In genomic region chr5:76990789-76991188, GRCm38 (mm10) we compare ENCODE assay signal across 39 mouse cellular contexts. TPM values are rescaled to one million over a fixed set of nuclear protein-coding genes. Genes with fewer than 3 reads are reported as not detected.
DNase-seq lines count a peak whose midpoint lies in the region; ATAC-seq and TF ChIP-seq lines count a peak whose summit lies in the region.
"Had no signal": no experiment of that assay in that cellular context is flagged by ENCODE, and none has a peak within 500 bp of the region (broad histone marks: within the 10 kb centered on the region; RNA-seq: fewer than 3 reads in every experiment).

No protein-coding gene starts in this region.

- DNase-seq in MEL (ENCODE audit: low read depth, low spot score), result peak; percentile 63
- DNase-seq in liver, embryonic 13.5 days, result peak; percentile 40
- DNase-seq in adrenal gland, postnatal 10 days, result no peak
- no peak for DNase-seq in frontal cortex, postnatal 10 days (ENCODE audit: low spot score in 2 of 2)
- DNase-seq: adrenal gland, adult 8-10 months; cerebellum, adult 8-10 months; cerebellum, postnatal 25 days; gastrocnemius, postnatal 14 days; kidney, adult 2 months; kidney, postnatal 36 days; lung, adult 18-20 months; lung, postnatal 4 days; right cerebral cortex, postnatal 4 days; thymus, adult 2 months; thymus, postnatal 36 days had no signal

- H3K4me3 ChIP-seq in MEL (ENCODE audit: control insufficient read depth in 1 of 2, insufficient read depth in 1 of 2, low read depth in 2 of 2, low read length in 2 of 2), result no peak overlapping the region
- H3K4me3 ChIP-seq in liver, embryonic 13.5 days (replicated peaks), result no peak overlapping the region
- no peak overlapping the region for H3K4me3 ChIP-seq in midbrain, embryonic 13.5 days (replicated peaks)
- H3K4me3 ChIP-seq: heart, embryonic 10.5 days; heart, embryonic 15.5 days; hindbrain, embryonic 12.5 days; intestine, embryonic 15.5 days; left cerebral cortex, adult 2 months; limb, embryonic 12.5 days; midbrain, embryonic 10.5 days; myocyte; neural tube, embryonic 12.5 days had no signal

- no peaks in the 10 kb centered on the region for H3K27me3 ChIP-seq in MEL (ENCODE audit: control insufficient read depth in 1 of 2, insufficient read depth in 2 of 2, low read length in 2 of 2)
- H3K27me3 ChIP-seq in liver, embryonic 13.5 days, result no peaks in the 10 kb centered on the region
- no peaks in the 10 kb centered on the region for H3K27me3 ChIP-seq in midbrain, embryonic 13.5 days
- H3K27me3 ChIP-seq: heart, embryonic 15.5 days; hindbrain, embryonic 12.5 days; intestine, embryonic 15.5 days; limb, embryonic 12.5 days; neural tube, embryonic 12.5 days had no signal

- no peaks in the 10 kb centered on the region for H3K9me3 ChIP-seq in MEL (replicated peaks; ENCODE audit: insufficient read depth, low read length)
- H3K9me3 ChIP-seq in liver, embryonic 13.5 days (replicated peaks), result no peaks in the 10 kb centered on the region
- no peaks in the 10 kb centered on the region for H3K9me3 ChIP-seq in midbrain, embryonic 13.5 days
- H3K9me3 ChIP-seq: heart, embryonic 10.5 days; heart, embryonic 15.5 days; hindbrain, embryonic 12.5 days; intestine, embryonic 15.5 days; limb, embryonic 12.5 days; midbrain, embryonic 10.5 days; neural tube, embryonic 12.5 days had no signal

- H3K9ac ChIP-seq in MEL (ENCODE audit: control insufficient read depth, low read depth, low read length, poor library complexity, severe bottlenecking), result no peak overlapping the region
- peak overlapping the region; percentile 45; the same call in 1 of the 2 replicates for H3K9ac ChIP-seq in liver, embryonic 13.5 days
- H3K9ac ChIP-seq in midbrain, embryonic 13.5 days (replicated peaks), result no peak overlapping the region
- H3K9ac ChIP-seq: heart, embryonic 15.5 days; hindbrain, embryonic 12.5 days; intestine, embryonic 15.5 days; limb, embryonic 12.5 days; neural tube, embryonic 12.5 days had no signal

- no peaks in the 10 kb centered on the region; the same call in none of the 2 replicates for H3K79me2 ChIP-seq in MEL (ENCODE audit: control insufficient read depth, insufficient read depth, low read length, poor library complexity)

- 27% methylated on average over 3 of the region's 3 CpGs for WGBS in liver, embryonic 13.5 days (ENCODE audit: insufficient replicate concordance)
- WGBS in midbrain, embryonic 13.5 days, result 97% methylated on average over 3 of the region's 3 CpGs

- 0 out of 2 replicates have a peak, but pooled peaks have one; percentile 29 for ATAC-seq in common myeloid progenitor, adult 5-6 weeks (replicated peaks; ENCODE audit: low read depth, poor library complexity, severe bottlenecking)
- peak; percentile 63 for ATAC-seq in liver, embryonic 13.5 days (ENCODE audit: low read depth)
- peak; percentile 76 for ATAC-seq in megakaryocyte progenitor cell, adult 5-6 weeks (replicated peaks; ENCODE audit: poor library complexity)
- ATAC-seq in midbrain, embryonic 13.5 days, result no peak
- ATAC-seq: CD4-positive, CD25-positive, alpha-beta regulatory T cell, adult 4 months; hindbrain, postnatal 0 days; intestine, embryonic 15.5 days; lung, postnatal 0 days had no signal

- peak overlapping the region; percentile 26 for H3K27ac ChIP-seq in MEL (ENCODE audit: control insufficient read depth, low read depth, low read length)
- H3K27ac ChIP-seq in liver, embryonic 13.5 days, result peak overlapping the region; percentile 80
- H3K27ac ChIP-seq in midbrain, embryonic 13.5 days, result no peak overlapping the region
- H3K27ac ChIP-seq: heart, embryonic 10.5 days; heart, embryonic 15.5 days; hindbrain, embryonic 12.5 days; hindbrain, postnatal 0 days; intestine, embryonic 15.5 days; left cerebral cortex, adult 2 months; limb, embryonic 12.5 days; midbrain, embryonic 10.5 days; neural tube, embryonic 12.5 days; stomach, postnatal 0 days had no signal

- H3K36me3 ChIP-seq in MEL (ENCODE audit: control insufficient read depth in 1 of 2, insufficient read depth in 2 of 2, low read length in 2 of 2), result peaks cover 40 to 61% of the 10 kb centered on the region in 2 experiments
- H3K36me3 ChIP-seq in liver, embryonic 13.5 days, result peaks cover 83% of the 10 kb centered on the region
- peaks cover 81% of the 10 kb centered on the region for H3K36me3 ChIP-seq in midbrain, embryonic 13.5 days

- TF ChIP-seq POLR2A in MEL (IDR thresholded peaks at IDR 0.05; ENCODE audit: control insufficient read depth in 1 of 2, insufficient read depth in 1 of 2, low read depth in 1 of 2, low read length in 2 of 2, poor library complexity in 1 of 2), result no peak

- H3K4me2 ChIP-seq in liver, embryonic 13.5 days, result peak overlapping the region; percentile 23; the same call in 1 of the 2 replicates
- no peak overlapping the region for H3K4me2 ChIP-seq in midbrain, embryonic 13.5 days (replicated peaks)
- H3K4me2 ChIP-seq: heart, embryonic 15.5 days; hindbrain, embryonic 12.5 days; intestine, embryonic 15.5 days; limb, embryonic 12.5 days; neural tube, embryonic 12.5 days had no signal

- TF ChIP-seq CTCF in MEL (IDR thresholded peaks at IDR 0.05 in 2 of 3, conservative IDR thresholded peaks at IDR 0.05 in 1 of 3; ENCODE audit: control insufficient read depth in 1 of 3, insufficient read depth in 1 of 3, low read depth in 2 of 3, low read length in 3 of 3, poor library complexity in 1 of 3, severe bottlenecking in 1 of 3), result no peak

- no peak for TF ChIP-seq RAD21 in MEL (IDR thresholded peaks at IDR 0.05; ENCODE audit: low read depth, low read length)

- H3K4me1 ChIP-seq in MEL (ENCODE audit: control insufficient read depth in 1 of 2, insufficient read depth in 2 of 2, low read length in 2 of 2), result peaks cover 19 to 27% of the 10 kb centered on the region in 2 experiments
- H3K4me1 ChIP-seq in liver, embryonic 13.5 days (replicated peaks), result peaks cover 46% of the 10 kb centered on the region
- no peaks in the 10 kb centered on the region for H3K4me1 ChIP-seq in midbrain, embryonic 13.5 days (replicated peaks)
- H3K4me1 ChIP-seq: heart, embryonic 10.5 days; heart, embryonic 15.5 days; hindbrain, embryonic 12.5 days; intestine, embryonic 15.5 days; limb, embryonic 12.5 days; midbrain, embryonic 10.5 days; neural tube, embryonic 12.5 days had no signal

- TF ChIP-seq EP300 in MEL (IDR thresholded peaks at IDR 0.05; ENCODE audit: low read depth in 1 of 2, low read length in 2 of 2), result peak; percentile 55 to 75

RNA-seq across cellular contexts. Expression of gene Arl9, which starts 13.1 kb away (rescaled TPM):
- 0.85 and 1.7 TPM in 2 replicates for total RNA-seq in MEL (2012; rRNA removed)
- polyA plus RNA-seq in MEL (2012; ENCODE audit: insufficient read depth in 1 of 2, insufficient read length in 2 of 2, low read depth in 1 of 2, low replicate concordance in 2 of 2, missing spikeins in 1 of 2), result 1 to 10 TPM in 1 of 2 experiments, not detected in 1; 1.6 TPM
- not detected in 2 replicates for total RNA-seq in common myeloid progenitor, adult 5-6 weeks (2017)
- 0.32 TPM in 1 of 2 replicates, not detected in the other for polyA plus RNA-seq in liver, embryonic 13.5 days (2015; fragmentation: Nextera tagmentation; extraction: Ambion mirVana)
- 1.3 and 1.9 TPM in 2 replicates for total RNA-seq in megakaryocyte progenitor cell, adult 5-6 weeks (2015)
- not detected in 2 replicates for total RNA-seq in megakaryocyte progenitor cell, adult 5-6 weeks (2017)
- total RNA-seq in adrenal gland, postnatal 10 days (2021), result under 1 TPM in 1 of 2 experiments, not detected in 1; 0.73 TPM
- polyA plus RNA-seq in midbrain, embryonic 13.5 days (2015; fragmentation: Nextera tagmentation; extraction: Ambion mirVana), result not detected in 2 replicates
- total RNA-seq: adrenal gland, adult 8-10 months; gastrocnemius, postnatal 14 days; heart, postnatal 25 days; hindbrain, postnatal 0 days; layer of hippocampus, postnatal 10 days; left cerebral cortex, adult 2 months; left cerebral cortex, postnatal 25 days; midbrain, postnatal 0 days had no signal
- polyA plus RNA-seq: CD4-positive, CD25-positive, alpha-beta regulatory T cell, adult 4 months; embryonic facial prominence, embryonic 11.5 days; heart, embryonic 15.5 days; hindbrain, postnatal 0 days; kidney, embryonic 16.5 days; limb, embryonic 12.5 days; lung, postnatal 0 days; midbrain, embryonic 10.5 days; midbrain, postnatal 0 days; myocyte; neural tube, embryonic 12.5 days; spleen, adult 2 months; stomach, postnatal 0 days; thymus, adult 2 months had no signal

RNA-seq across cellular contexts. Expression of gene Srp72, which starts 16.3 kb away (rescaled TPM):
- total RNA-seq in MEL (2012; rRNA removed), result 76.7 and 87.1 TPM in 2 replicates
- polyA plus RNA-seq in MEL (2012; ENCODE audit: insufficient read depth in 1 of 2, insufficient read length in 2 of 2, low read depth in 1 of 2, low replicate concordance in 2 of 2, missing spikeins in 1 of 2), result 100 to 1,000 TPM; 140 to 231 TPM
- total RNA-seq in common myeloid progenitor, adult 5-6 weeks (2017), result 119 and 157 TPM in 2 replicates
- 54.6 and 55.9 TPM in 2 replicates for polyA plus RNA-seq in liver, embryonic 13.5 days (2015; fragmentation: Nextera tagmentation; extraction: Ambion mirVana)
- 143 and 160 TPM in 2 replicates for total RNA-seq in megakaryocyte progenitor cell, adult 5-6 weeks (2015)
- 142 and 151 TPM in 2 replicates for total RNA-seq in megakaryocyte progenitor cell, adult 5-6 weeks (2017)
- total RNA-seq in adrenal gland, postnatal 10 days (2021), result 100 to 1,000 TPM; 128 to 131 TPM
- polyA plus RNA-seq in midbrain, embryonic 13.5 days (2015; fragmentation: Nextera tagmentation; extraction: Ambion mirVana), result 77.5 and 87.5 TPM in 2 replicates

RNA-seq across cellular contexts. Expression of gene Thegl, which starts 25.0 kb away (rescaled TPM):
- not detected in 2 replicates for total RNA-seq in MEL (2012; rRNA removed)
- polyA plus RNA-seq in MEL (2012; ENCODE audit: insufficient read depth in 1 of 2, insufficient read length in 2 of 2, low read depth in 1 of 2, low replicate concordance in 2 of 2, missing spikeins in 1 of 2), result not detected
- 0.23 TPM in 1 of 2 replicates, not detected in the other for total RNA-seq in common myeloid progenitor, adult 5-6 weeks (2017)
- 0.38 and 0.40 TPM in 2 replicates for polyA plus RNA-seq in liver, embryonic 13.5 days (2015; fragmentation: Nextera tagmentation; extraction: Ambion mirVana)
- not detected in 2 replicates for total RNA-seq in megakaryocyte progenitor cell, adult 5-6 weeks (2015)
- total RNA-seq in megakaryocyte progenitor cell, adult 5-6 weeks (2017), result not detected in 2 replicates
- not detected for total RNA-seq in adrenal gland, postnatal 10 days (2021)
- 0.27 and 0.30 TPM in 2 replicates for polyA plus RNA-seq in midbrain, embryonic 13.5 days (2015; fragmentation: Nextera tagmentation; extraction: Ambion mirVana)
- total RNA-seq: gastrocnemius, postnatal 14 days; granulocyte monocyte progenitor cell, adult 5-6 weeks; heart, postnatal 25 days had no signal
- polyA plus RNA-seq: CD4-positive, CD25-positive, alpha-beta regulatory T cell, adult 4 months; heart, embryonic 15.5 days; kidney, adult 2 months; limb, embryonic 12.5 days; myocyte; spleen, adult 2 months; thymus, adult 2 months had no signal

RNA-seq across cellular contexts. Expression of gene Ppat, which starts 39.4 kb away (rescaled TPM):
- 153 and 180 TPM in 2 replicates for total RNA-seq in MEL (2012; rRNA removed)
- 100 to 1,000 TPM; 103 to 110 TPM for polyA plus RNA-seq in MEL (2012; ENCODE audit: insufficient read depth in 1 of 2, insufficient read length in 2 of 2, low read depth in 1 of 2, low replicate concordance in 2 of 2, missing spikeins in 1 of 2)
- 104 TPM in 2 replicates for total RNA-seq in common myeloid progenitor, adult 5-6 weeks (2017)
- polyA plus RNA-seq in liver, embryonic 13.5 days (2015; fragmentation: Nextera tagmentation; extraction: Ambion mirVana), result 38.5 and 45.7 TPM in 2 replicates
- total RNA-seq in megakaryocyte progenitor cell, adult 5-6 weeks (2015), result 47.7 and 62.1 TPM in 2 replicates
- total RNA-seq in megakaryocyte progenitor cell, adult 5-6 weeks (2017), result 71.2 and 80.3 TPM in 2 replicates
- 10 to 100 TPM; 22.4 to 27.0 TPM for total RNA-seq in adrenal gland, postnatal 10 days (2021)
- polyA plus RNA-seq in midbrain, embryonic 13.5 days (2015; fragmentation: Nextera tagmentation; extraction: Ambion mirVana), result 13.5 and 14.4 TPM in 2 replicates

RNA-seq across cellular contexts. Expression of gene Paics, which starts 39.7 kb away (rescaled TPM):
- total RNA-seq in MEL (2012; rRNA removed), result 434 TPM in 2 replicates
- 100 to 1,000 TPM; 222 to 266 TPM for polyA plus RNA-seq in MEL (2012; ENCODE audit: insufficient read depth in 1 of 2, insufficient read length in 2 of 2, low read depth in 1 of 2, low replicate concordance in 2 of 2, missing spikeins in 1 of 2)
- 443 and 504 TPM in 2 replicates for total RNA-seq in common myeloid progenitor, adult 5-6 weeks (2017)
- 216 and 252 TPM in 2 replicates for polyA plus RNA-seq in liver, embryonic 13.5 days (2015; fragmentation: Nextera tagmentation; extraction: Ambion mirVana)
- 393 and 397 TPM in 2 replicates for total RNA-seq in megakaryocyte progenitor cell, adult 5-6 weeks (2015)
- total RNA-seq in megakaryocyte progenitor cell, adult 5-6 weeks (2017), result 381 and 407 TPM in 2 replicates
- 100 to 1,000 TPM; 193 to 202 TPM for total RNA-seq in adrenal gland, postnatal 10 days (2021)
- 204 and 205 TPM in 2 replicates for polyA plus RNA-seq in midbrain, embryonic 13.5 days (2015; fragmentation: Nextera tagmentation; extraction: Ambion mirVana)

Comparison
In these comparisons a context has a peak if more than half of its experiments do, and no peak if none do; other contexts are left out.
1. DNase-seq: peak in MEL (single experiment) and liver, embryonic 13.5 days (single experiment); none in adrenal gland, postnatal 10 days (single experiment) and frontal cortex, postnatal 10 days (0 of 2).